Mouse (Mus musculus) adrenal gland, postnatal 10 days (tissue): Measurements from ENCODE around the gene Notch1. TPM values are rescaled to one million over a fixed set of nuclear protein-coding genes. Genes with fewer than 3 reads are reported as not detected.

Experiments used
- microRNA-seq: library from miRNA; unstranded; fragments of <30 nt; microRNA quantifications from one replicate; pipeline ENCODE4 v1.2.0, GENCODE M21; 2021
- total RNA-seq, 2 experiments: library from RNA; stranded (reverse); gene quantifications; 2 replicates each; pipeline ENCODE4 v1.2.3; 2021

Gene Notch1
- total RNA-seq, 2 experiments from 2014 or later, result 27.1 to 36.4 TPM

Small RNA genes within 50 kb of the gene (microRNA-seq; reads per million reads assigned to microRNA genes)
- not detected for gene Mir6996

Other genes with a start within 250 kb of the Notch1 start
- gene Ccdc187, start 222.1 kb downstream of the Notch1 start, total RNA-seq, result 1 to 10 TPM in 1 of 2 experiments, under 1 TPM in 1; 0.81 to 1.5 TPM
- gene Gpsm1, start 201.1 kb downstream of the Notch1 start, total RNA-seq, result 10 to 100 TPM; 15.7 to 19.3 TPM
- gene Dnlz, start 164.6 kb downstream of the Notch1 start, total RNA-seq, result 10 to 100 TPM; 18.5 to 20.2 TPM
- 1 to 10 TPM; 1.5 to 2.2 TPM for gene Card9, start 155.7 kb downstream of the Notch1 start, total RNA-seq
- 10 to 100 TPM; 19.6 to 33.0 TPM for gene Snapc4, start 136.0 kb downstream of the Notch1 start, total RNA-seq
- 10 to 100 TPM; 76.5 to 78.7 TPM for gene Entr1, start 127.3 kb downstream of the Notch1 start, total RNA-seq
- 100 to 1,000 TPM; 125 to 129 TPM for gene Pmpca, start 127.3 kb downstream of the Notch1 start, total RNA-seq
- gene Inpp5e, start 107.5 kb downstream of the Notch1 start, total RNA-seq, result 10 to 100 TPM; 17.0 to 22.5 TPM
- gene Sec16a, start 71.4 kb downstream of the Notch1 start, total RNA-seq, result 10 to 100 TPM; 47.6 to 48.4 TPM
- gene Egfl7, start 63.4 kb upstream of the Notch1 start, total RNA-seq, result 100 to 1,000 TPM; 210 to 304 TPM
- not detected for gene Gm20532, start 70.0 kb upstream of the Notch1 start, total RNA-seq
- 100 to 1,000 TPM; 333 to 433 TPM for gene Agpat2, start 87.8 kb upstream of the Notch1 start, total RNA-seq
- gene Fam69b, start 111.8 kb upstream of the Notch1 start, total RNA-seq, result 10 to 100 TPM in 1 of 2 experiments, 1 to 10 TPM in 1; 9.1 to 17.1 TPM
- gene Lcn4, start 154.6 kb upstream of the Notch1 start, total RNA-seq, result not detected